Mouse (Mus musculus): ENCODE results near the gene Fam126b. TPM values are rescaled to one million over a fixed set of nuclear protein-coding genes. Genes with fewer than 3 reads are reported as not detected.
"Not testable (repeated sequence)": the region's sequence is repeated elsewhere in the genome, so short reads cannot be mapped to it uniquely, and the experiment has no call there.

The Fam126b gene
- polyA plus RNA-seq, 1 experiment = 1.1 TPM

GRCm38 (mm10) chr1:58579179-58579578, 6.9 kb downstream of the Fam126b start:
- peaks cover 61% of the 10 kb centered on the region for H3K79me2 ChIP-seq (ENCODE audit: control insufficient read depth, insufficient read depth)
- no peaks in the 10 kb centered on the region for H3K27me3 ChIP-seq (ENCODE audit: control insufficient read depth, insufficient read depth, insufficient read length)
- TF ChIP-seq MYOD1 (IDR thresholded peaks at IDR 0.05; ENCODE audit: control insufficient read depth in 1 of 3, insufficient read length in 2 of 3, low read depth in 2 of 3) = no peak
- TF ChIP-seq TCF3 (IDR thresholded peaks at IDR 0.05; ENCODE audit: insufficient read length, low read depth) = no peak
- no peak for TF ChIP-seq POLR2A (IDR thresholded peaks at IDR 0.05; ENCODE audit: insufficient read length, low read depth)
- no peak for TF ChIP-seq MAX (IDR thresholded peaks at IDR 0.05; ENCODE audit: low read depth)
- TF ChIP-seq SRF (IDR thresholded peaks at IDR 0.05; ENCODE audit: control insufficient read depth, insufficient read length, low read depth) = no peak
- H3K4me2 ChIP-seq (ENCODE audit: low read depth) = no peak overlapping the region
- H3ac ChIP-seq (ENCODE audit: control insufficient read depth, insufficient read length) = no peak overlapping the region
- H3K4me3 ChIP-seq = no peak overlapping the region
- H3K36me3 ChIP-seq (ENCODE audit: control insufficient read depth, insufficient read depth) = no peaks in the 10 kb centered on the region

- Histone ChIP-seq H3K4me2 (ENCODE audit: low read depth) (no peak overlapping the region), H3K27me3 (ENCODE audit: control insufficient read depth, insufficient read depth, insufficient read length) (no peaks in the 10 kb centered on the region), H3K79me2 (ENCODE audit: control insufficient read depth, insufficient read depth) (peaks cover 9% of the 10 kb centered on the region), H3ac (ENCODE audit: control insufficient read depth, insufficient read length) (no peak overlapping the region), H3K36me3 (ENCODE audit: control insufficient read depth, insufficient read depth) (no peaks in the 10 kb centered on the region), H3K4me3 (no peak overlapping the region)
- TF ChIP-seq MYOG (IDR thresholded peaks at IDR 0.05; ENCODE audit: control insufficient read depth in 1 of 3, insufficient read depth in 1 of 3, insufficient read length in 2 of 3, low read depth in 2 of 3) = no peak
Observed at GRCm38 (mm10) chr1:58570437-58570836, 15.7 kb downstream of the Fam126b start.

- Histone ChIP-seq H3K36me3 (ENCODE audit: control insufficient read depth, insufficient read depth) (peaks cover 7% of the 10 kb centered on the region), H3K4me2 (ENCODE audit: low read depth) (no peak overlapping the region), H3K79me2 (ENCODE audit: control insufficient read depth, insufficient read depth) (peaks cover 9% of the 10 kb centered on the region), H3ac (ENCODE audit: control insufficient read depth, insufficient read length) (no peak overlapping the region), H3K4me3 (no peak overlapping the region), H3K27me3 (ENCODE audit: control insufficient read depth, insufficient read depth, insufficient read length) (no peaks in the 10 kb centered on the region)
- TF ChIP-seq USF1 (IDR thresholded peaks at IDR 0.05; ENCODE audit: low read depth) (no peak), SRF (IDR thresholded peaks at IDR 0.05; ENCODE audit: control insufficient read depth, insufficient read length, low read depth) (no peak), MAX (IDR thresholded peaks at IDR 0.05; ENCODE audit: low read depth) (no peak), TCF3 (IDR thresholded peaks at IDR 0.05; ENCODE audit: insufficient read length, low read depth) (no peak), TCF12 (IDR thresholded peaks at IDR 0.05; ENCODE audit: insufficient read depth, poor library complexity, severe bottlenecking) (no peak), POLR2AphosphoS2 (IDR thresholded peaks at IDR 0.05; ENCODE audit: insufficient read length, low read depth) (no peak), MYOD1 (IDR thresholded peaks at IDR 0.05; ENCODE audit: control insufficient read depth in 1 of 3, insufficient read length in 2 of 3, low read depth in 2 of 3) (no peak), MYOG (IDR thresholded peaks at IDR 0.05; ENCODE audit: control insufficient read depth in 1 of 3, insufficient read depth in 1 of 3, insufficient read length in 2 of 3, low read depth in 2 of 3) (no peak), POLR2A (IDR thresholded peaks at IDR 0.05; ENCODE audit: insufficient read length, low read depth) (no peak), REST (IDR thresholded peaks at IDR 0.05; ENCODE audit: insufficient read depth, insufficient read length) (no peak), E2F4 (IDR thresholded peaks at IDR 0.05; ENCODE audit: insufficient read depth) (no peak), CEBPB (IDR thresholded peaks at IDR 0.05; ENCODE audit: insufficient read depth, poor library complexity, severe bottlenecking) (no peak)
Observed at GRCm38 (mm10) chr1:58568456-58569130, 17.5 kb downstream of the Fam126b start.

- no peaks in the 10 kb centered on the region for H3K27me3 ChIP-seq (ENCODE audit: control insufficient read depth, insufficient read depth, insufficient read length)
- H3ac ChIP-seq (ENCODE audit: control insufficient read depth, insufficient read length) = no peak overlapping the region
- no peak overlapping the region for H3K4me2 ChIP-seq (ENCODE audit: low read depth)
- TF ChIP-seq TCF3 (IDR thresholded peaks at IDR 0.05; ENCODE audit: insufficient read length, low read depth) = no peak
- TF ChIP-seq POLR2AphosphoS2 (IDR thresholded peaks at IDR 0.05; ENCODE audit: insufficient read length, low read depth) = no peak
- TF ChIP-seq POLR2A (IDR thresholded peaks at IDR 0.05; ENCODE audit: insufficient read length, low read depth) = no peak
- TF ChIP-seq E2F4 (IDR thresholded peaks at IDR 0.05; ENCODE audit: insufficient read depth) = no peak
- no peak for TF ChIP-seq REST (IDR thresholded peaks at IDR 0.05; ENCODE audit: insufficient read depth, insufficient read length)
- peaks cover 7% of the 10 kb centered on the region for H3K36me3 ChIP-seq (ENCODE audit: control insufficient read depth, insufficient read depth)
- no peak overlapping the region for H3K4me3 ChIP-seq
- H3K79me2 ChIP-seq (ENCODE audit: control insufficient read depth, insufficient read depth) = peaks cover 9% of the 10 kb centered on the region
Observed at GRCm38 (mm10) chr1:58566621-58567020, 19.5 kb downstream of the Fam126b start.

- TF ChIP-seq TCF3 (IDR thresholded peaks at IDR 0.05; ENCODE audit: insufficient read length, low read depth) (no peak), CEBPB (IDR thresholded peaks at IDR 0.05; ENCODE audit: insufficient read depth, poor library complexity, severe bottlenecking) (no peak), POLR2AphosphoS2 (IDR thresholded peaks at IDR 0.05; ENCODE audit: insufficient read length, low read depth) (no peak)
Observed at GRCm38 (mm10) chr1:58564981-58565380, 21.1 kb downstream of the Fam126b start.

GRCm38 (mm10) chr1:58562455-58562854, 23.7 kb downstream of the Fam126b start:
- no peak overlapping the region for H3K4me2 ChIP-seq (ENCODE audit: low read depth)
- H3K79me2 ChIP-seq (ENCODE audit: control insufficient read depth, insufficient read depth) = no peaks in the 10 kb centered on the region
- no peak for TF ChIP-seq SRF (IDR thresholded peaks at IDR 0.05; ENCODE audit: control insufficient read depth, insufficient read length, low read depth)
- TF ChIP-seq TCF12 (IDR thresholded peaks at IDR 0.05; ENCODE audit: insufficient read depth, poor library complexity, severe bottlenecking) = no peak
- no peak for TF ChIP-seq TCF3 (IDR thresholded peaks at IDR 0.05; ENCODE audit: insufficient read length, low read depth)
- no peak for TF ChIP-seq E2F4 (IDR thresholded peaks at IDR 0.05; ENCODE audit: insufficient read depth)
- no peak for TF ChIP-seq CEBPB (IDR thresholded peaks at IDR 0.05; ENCODE audit: insufficient read depth, poor library complexity, severe bottlenecking)
- TF ChIP-seq POLR2AphosphoS2 (IDR thresholded peaks at IDR 0.05; ENCODE audit: insufficient read length, low read depth) = no peak
- TF ChIP-seq POLR2A (IDR thresholded peaks at IDR 0.05; ENCODE audit: insufficient read length, low read depth) = no peak
- no peak for TF ChIP-seq REST (IDR thresholded peaks at IDR 0.05; ENCODE audit: insufficient read depth, insufficient read length)
- TF ChIP-seq MYOD1 (IDR thresholded peaks at IDR 0.05; ENCODE audit: control insufficient read depth in 1 of 3, insufficient read length in 2 of 3, low read depth in 2 of 3) = no peak
- no peak for TF ChIP-seq USF1 (IDR thresholded peaks at IDR 0.05; ENCODE audit: low read depth)
- no peak for TF ChIP-seq MAX (IDR thresholded peaks at IDR 0.05; ENCODE audit: low read depth)
- TF ChIP-seq MYOG (IDR thresholded peaks at IDR 0.05; ENCODE audit: control insufficient read depth in 1 of 3, insufficient read depth in 1 of 3, insufficient read length in 2 of 3, low read depth in 2 of 3) = no peak
- no peaks in the 10 kb centered on the region for H3K27me3 ChIP-seq (ENCODE audit: control insufficient read depth, insufficient read depth, insufficient read length)
- H3ac ChIP-seq (ENCODE audit: control insufficient read depth, insufficient read length) = no peak overlapping the region
- peaks cover 7% of the 10 kb centered on the region for H3K36me3 ChIP-seq (ENCODE audit: control insufficient read depth, insufficient read depth)
- H3K4me3 ChIP-seq = no peak overlapping the region

More at GRCm38 (mm10) chr1:58564981-58565380, 21.1 kb downstream of the Fam126b start:
- Histone ChIP-seq H3K27me3 (ENCODE audit: control insufficient read depth, insufficient read depth, insufficient read length) (no peaks in the 10 kb centered on the region), H3K36me3 (ENCODE audit: control insufficient read depth, insufficient read depth) (peaks cover 7% of the 10 kb centered on the region), H3K79me2 (ENCODE audit: control insufficient read depth, insufficient read depth) (peaks cover 3% of the 10 kb centered on the region), H3K4me3 (no peak overlapping the region), H3ac (ENCODE audit: control insufficient read depth, insufficient read length) (no peak overlapping the region), H3K4me2 (ENCODE audit: low read depth) (no peak overlapping the region)

- peaks cover 14% of the 10 kb centered on the region for H3K36me3 ChIP-seq (ENCODE audit: control insufficient read depth, insufficient read depth)
- H3K4me3 ChIP-seq; H3K27me3 ChIP-seq (ENCODE audit: control insufficient read depth, insufficient read depth, insufficient read length); H3ac ChIP-seq (ENCODE audit: control insufficient read depth, insufficient read length); H3K4me2 ChIP-seq (ENCODE audit: low read depth); H3K79me2 ChIP-seq (ENCODE audit: control insufficient read depth, insufficient read depth): not testable (repeated sequence)
Observed at GRCm38 (mm10) chr1:58560370-58560769, 25.8 kb downstream of the Fam126b start.

Measured in myocyte (in vitro differentiated cells).